Mouse (Mus musculus) bone marrow, adult 2 months (tissue): ENCODE measurements at regions not wholly inside any gene's neighbourhood (a gene's known extent, or its start where the extent isn't known, plus 50 kb on each side); places are given as distances from the start of the nearest gene placed in this dataset.

ENCODE experiments used
- CTCF ChIP-seq: fragments of 200-500 bp; IDR thresholded peaks from 2 replicates; pipeline ENCODE4 v1.5.1; 2011; ENCODE audit warnings: low read length, control low read depth; ENCODE audit not compliant: control insufficient read depth, insufficient read depth
- POLR2A ChIP-seq: fragments of 200-500 bp; IDR thresholded peaks from 2 replicates; pipeline ENCODE4 v1.6.1; 2011; ENCODE audit warnings: low read depth, mild to moderate bottlenecking, control low read depth, low read length, borderline replicate concordance; ENCODE audit not compliant: control insufficient read depth

DNA sequence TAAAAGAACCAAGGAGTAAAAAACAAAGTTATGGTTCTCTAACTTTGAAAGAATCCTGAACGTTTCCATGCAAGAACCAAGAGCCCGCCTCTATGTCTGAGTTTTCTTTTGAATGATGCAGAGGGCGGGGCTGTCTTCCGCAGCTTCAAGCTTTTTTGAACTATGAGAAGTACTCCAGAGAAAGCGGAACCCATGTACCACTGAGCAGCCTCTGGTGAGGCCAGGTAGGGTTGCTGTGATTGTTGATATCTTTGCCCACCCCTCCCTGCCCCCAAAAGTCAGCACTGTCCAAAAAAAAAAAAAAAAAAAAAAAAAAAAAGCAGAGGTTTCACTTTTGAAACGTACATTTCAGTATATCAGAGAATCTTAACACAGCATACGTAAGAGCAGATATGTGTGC lies 161.2 kb upstream of the Spdye4c start:
- TF ChIP-seq CTCF (no peak), POLR2A (no peak)
